Mouse (Mus musculus) liver, embryonic 11.5 days (tissue): ENCODE measurements around the gene Lgr4. TPM values are rescaled to one million over a fixed set of nuclear protein-coding genes. Genes with fewer than 3 reads are reported as not detected.

ENCODE experiments used
- ATAC-seq: fragments of 200-750 bp; cut with Nextera tagmentation; replicated peaks from 2 replicates; pipeline ENCODE4 v1.8.0; 2017; ENCODE audit warnings: moderate number of reproducible peaks, mild to moderate bottlenecking, moderate TSS enrichment, moderate library complexity; ENCODE audit not compliant: low FRiP score
- DNase-seq: peaks from one replicate; pipeline ENCODE4 v3.0.0-alpha.2; 2017; ENCODE audit warnings: low spot score
- H3K27ac ChIP-seq: fragments of 300-500 bp; sonication (generic); 2 replicates; pipeline ENCODE4 v1.5.1; 2014; ENCODE audit warnings: mild to moderate bottlenecking, low read depth, low read length, control low read depth
- H3K27me3 ChIP-seq: fragments of 300-500 bp; sonication (generic); replicated peaks from 2 replicates; pipeline ENCODE4 v1.6.1; 2014; ENCODE audit warnings: low read length, mixed read lengths; ENCODE audit not compliant: control insufficient read depth, insufficient read depth
- H3K36me3 ChIP-seq: fragments of 300-500 bp; sonication (generic); 2 replicates; pipeline ENCODE4 v1.6.1; 2014; ENCODE audit warnings: mild to moderate bottlenecking, low read length, moderate library complexity, mixed read lengths; ENCODE audit not compliant: control insufficient read depth, insufficient read depth
- H3K4me1 ChIP-seq: fragments of 300-500 bp; sonication (generic); replicated peaks from 2 replicates; pipeline ENCODE4 v1.6.1; 2014; ENCODE audit warnings: low read length, mixed read lengths; ENCODE audit not compliant: control insufficient read depth, insufficient read depth
- H3K4me2 ChIP-seq: fragments of 300-500 bp; sonication (generic); 2 replicates; pipeline ENCODE4 v1.6.1; 2014; ENCODE audit warnings: mild to moderate bottlenecking, control low read depth, moderate library complexity
- H3K4me3 ChIP-seq: fragments of 300-500 bp; sonication (generic); 2 replicates; pipeline ENCODE4 v1.5.1; 2014; ENCODE audit warnings: low read depth, low read length, control low read depth
- H3K9ac ChIP-seq: fragments of 300-500 bp; sonication (generic); 2 replicates; pipeline ENCODE4 v1.6.1; 2014; ENCODE audit warnings: low read depth, low read length, control low read depth
- H3K9me3 ChIP-seq: fragments of 300-500 bp; sonication (generic); 2 replicates; pipeline ENCODE4 v1.6.1; 2016; ENCODE audit warnings: low read length, inconsistent platforms, mixed read lengths; ENCODE audit not compliant: control insufficient read depth
- WGBS: fragments of 180-500 bp; shearing (Covaris S2); extraction: QIAGEN DNeasy Blood & Tissue Kit; methylation state at CpG from one replicate; pipeline ENCODE4 v1.1.7; 2014; 5-methylcytosine and 5-hydroxymethylcytosine counted together
- polyA plus RNA-seq: library from polyadenylated mRNA; unstranded; fragments of >200 nt; fragmentation: Nextera tagmentation; extraction: Ambion mirVana; gene quantifications from 2 replicates; pipeline ENCODE4 v1.2.1, GENCODE M21; 2014

Gene Lgr4
- polyA plus RNA-seq, 1 experiment from 2014 or later, result 10.0 TPM

DNA sequence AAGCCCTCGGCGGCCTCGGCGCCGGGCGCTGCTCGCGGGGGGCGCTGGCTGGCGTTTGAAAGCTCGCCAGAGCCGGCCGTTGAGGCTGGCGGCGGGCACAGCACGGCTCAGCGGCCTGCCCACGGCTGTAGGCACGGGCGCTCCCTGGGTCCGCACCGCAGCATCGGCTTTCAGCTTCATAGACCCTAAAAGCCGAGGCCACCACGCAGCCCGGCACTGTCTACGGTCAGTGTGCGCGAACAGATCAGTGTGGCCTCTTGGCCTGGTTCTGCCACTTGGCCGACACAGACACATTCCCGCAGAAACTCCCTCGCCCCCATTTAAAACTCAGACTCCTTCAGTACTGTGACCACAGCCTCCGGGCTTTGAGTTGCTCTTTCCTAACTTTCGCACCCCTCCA is 26.4 kb upstream of the Lgr4 start:
- DNase-seq (no peak), ATAC-seq (peak; percentile 75)
- Histone ChIP-seq H3K36me3 (peaks cover 8% of the 10 kb centered on the region), H3K27me3 (no peaks in the 10 kb centered on the region), H3K4me1 (peaks cover 10% of the 10 kb centered on the region), H3K9ac (peak overlapping the region; percentile 92), H3K9me3 (no peaks in the 10 kb centered on the region), H3K4me3 (peak overlapping the region; percentile 85), H3K27ac (peak overlapping the region; percentile 58), H3K4me2 (peak overlapping the region; percentile 92)
- WGBS, result under 1% methylated on average over 34 of the region's 34 CpGs

DNA sequence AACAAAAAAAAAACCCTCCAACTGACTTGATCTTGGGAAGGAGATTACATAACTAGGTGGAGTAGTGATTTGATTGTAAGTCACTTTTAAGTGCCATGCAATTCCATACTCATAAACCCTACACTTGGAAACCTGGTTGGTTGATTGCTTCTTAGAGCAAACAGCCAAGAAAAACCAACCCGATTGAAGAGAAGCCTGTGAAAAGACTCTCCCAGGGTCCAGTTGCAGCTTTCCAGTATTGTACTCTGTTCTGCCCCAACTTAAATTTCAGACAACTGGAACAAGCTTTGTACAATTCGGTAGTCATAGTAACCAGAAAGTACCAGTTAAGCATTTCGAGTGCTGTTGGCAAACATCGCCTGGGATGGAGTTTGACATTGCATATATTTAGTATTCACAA is 26.0 kb upstream of the Lgr4 start:
- H3K27me3 ChIP-seq, result no peaks in the 10 kb centered on the region
- H3K4me3 ChIP-seq, result peak overlapping the region; percentile 85
- peak overlapping the region; percentile 92 for H3K9ac ChIP-seq
- H3K4me1 ChIP-seq, result peaks cover 10% of the 10 kb centered on the region
- WGBS, result 40% methylated on average over 4 of the region's 4 CpGs
- H3K27ac ChIP-seq, result peak overlapping the region; percentile 58; the same call in 1 of the 2 replicates
- DNase-seq, result no peak
- ATAC-seq, result no peak
- peaks cover 10% of the 10 kb centered on the region for H3K36me3 ChIP-seq
- H3K9me3 ChIP-seq, result no peaks in the 10 kb centered on the region
- peak overlapping the region; percentile 92 for H3K4me2 ChIP-seq

DNA sequence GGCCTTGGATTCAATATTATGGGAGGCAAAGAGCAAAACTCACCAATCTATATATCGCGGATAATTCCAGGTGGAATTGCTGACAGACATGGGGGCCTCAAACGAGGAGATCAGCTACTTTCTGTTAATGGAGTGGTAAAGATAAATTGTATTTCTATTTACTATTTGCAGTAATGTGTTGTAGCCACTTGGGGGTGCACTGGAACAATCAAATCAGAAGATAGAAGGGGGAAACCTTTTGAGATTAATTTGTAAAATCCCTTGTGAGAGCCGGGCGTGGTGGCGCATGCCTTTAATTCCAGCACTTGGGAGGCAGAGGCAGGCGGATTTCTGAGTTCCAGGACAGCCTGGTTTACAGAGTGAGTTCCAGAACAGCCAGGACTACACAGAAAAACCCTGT is 21.1 kb upstream of the Lgr4 start:
- no peak overlapping the region for H3K27ac ChIP-seq
- no peak overlapping the region for H3K9ac ChIP-seq
- peaks cover 10% of the 10 kb centered on the region for H3K4me1 ChIP-seq
- no peak overlapping the region for H3K4me2 ChIP-seq
- ATAC-seq (no peak), DNase-seq (no peak)
- 84% methylated on average over 7 of the region's 7 CpGs for WGBS
- H3K4me3 ChIP-seq, result no peak overlapping the region
- H3K9me3 ChIP-seq, result no peaks in the 10 kb centered on the region
- no peaks in the 10 kb centered on the region for H3K27me3 ChIP-seq
- peaks cover 26% of the 10 kb centered on the region for H3K36me3 ChIP-seq

DNA sequence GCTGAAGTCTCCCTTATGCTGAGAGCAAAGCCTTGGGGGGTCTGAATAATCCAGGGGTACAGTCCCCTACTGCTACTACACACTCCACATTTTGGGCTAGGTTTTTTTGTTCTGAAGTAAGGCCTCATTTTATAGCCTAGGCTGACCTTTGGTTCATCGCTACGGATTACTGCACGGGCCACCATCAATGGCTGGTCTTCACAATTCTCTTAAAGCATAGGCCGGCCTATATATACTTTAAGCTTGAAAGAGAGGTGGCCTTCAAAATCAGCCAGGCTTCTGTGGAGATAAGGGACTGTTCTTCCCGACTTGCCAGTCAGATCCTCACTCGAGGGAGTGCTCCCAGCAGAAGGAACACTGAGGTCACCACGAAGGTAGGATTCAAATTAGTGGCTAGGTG is 14.6 kb upstream of the Lgr4 start:
- H3K9me3 ChIP-seq, result no peaks in the 10 kb centered on the region
- no peak overlapping the region for H3K4me3 ChIP-seq
- no peaks in the 10 kb centered on the region for H3K27me3 ChIP-seq
- no peaks in the 10 kb centered on the region for H3K4me1 ChIP-seq
- WGBS, result 73% methylated on average over 7 of the region's 7 CpGs
- DNase-seq (no peak), ATAC-seq (no peak)
- H3K36me3 ChIP-seq, result peaks cover 8% of the 10 kb centered on the region; the same call in 1 of the 2 replicates
- H3K27ac ChIP-seq, result no peak overlapping the region
- H3K9ac ChIP-seq, result no peak overlapping the region
- no peak overlapping the region for H3K4me2 ChIP-seq

- no peak overlapping the region for H3K9ac ChIP-seq
- H3K27me3 ChIP-seq, result no peaks in the 10 kb centered on the region
- H3K9me3 ChIP-seq, result no peaks in the 10 kb centered on the region
- under 1% methylated on average over 7 of the region's 7 CpGs for WGBS
- ATAC-seq, result peak; percentile 52
- H3K4me2 ChIP-seq, result no peak overlapping the region
- H3K36me3 ChIP-seq, result peaks cover 6% of the 10 kb centered on the region; the same call in 1 of the 2 replicates
- H3K4me1 ChIP-seq, result no peaks in the 10 kb centered on the region
- H3K27ac ChIP-seq, result no peak overlapping the region
- DNase-seq, result peak; percentile 60
- H3K4me3 ChIP-seq, result no peak overlapping the region
Measured at GRCm38 (mm10) chr2:109904171-109904821, 13.2 kb upstream of the Lgr4 start.

DNA sequence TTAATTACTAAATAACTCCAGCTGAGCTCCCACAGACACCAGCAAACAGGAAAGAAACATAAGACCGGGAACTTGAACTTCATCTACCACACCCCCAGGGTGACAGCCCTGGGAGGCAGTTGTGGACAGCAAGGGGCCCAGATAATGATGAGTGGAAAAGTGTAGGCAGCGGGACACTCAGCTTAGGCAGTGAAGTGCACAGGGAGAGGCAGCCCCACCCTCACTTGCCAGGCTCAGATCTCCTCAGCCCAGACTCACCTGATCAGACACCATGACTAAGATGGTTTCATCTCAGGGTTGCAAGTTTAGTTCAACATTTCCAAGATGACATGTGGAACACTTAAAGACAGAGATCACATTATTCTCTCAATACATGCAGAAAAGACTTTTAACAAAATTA is 8.3 kb upstream of the Lgr4 start:
- H3K4me3 ChIP-seq, result no peak overlapping the region
- no peaks in the 10 kb centered on the region for H3K36me3 ChIP-seq
- H3K9ac ChIP-seq, result no peak overlapping the region
- no peak overlapping the region for H3K4me2 ChIP-seq
- peak; percentile 74 for ATAC-seq
- no peaks in the 10 kb centered on the region for H3K4me1 ChIP-seq
- H3K27me3 ChIP-seq, result no peaks in the 10 kb centered on the region
- no peaks in the 10 kb centered on the region for H3K9me3 ChIP-seq
- H3K27ac ChIP-seq, result no peak overlapping the region
- no peak for DNase-seq
- 44% methylated on average over 2 of the region's 2 CpGs for WGBS

- H3K27me3 ChIP-seq, result no peaks in the 10 kb centered on the region
- H3K9ac ChIP-seq, result no peak overlapping the region
- H3K4me1 ChIP-seq, result no peaks in the 10 kb centered on the region; the same call in 1 of the 2 replicates
- DNase-seq (no peak), ATAC-seq (no peak)
- 89% methylated on average over 8 of the region's 8 CpGs for WGBS
- H3K9me3 ChIP-seq, result no peaks in the 10 kb centered on the region
- no peak overlapping the region for H3K27ac ChIP-seq
- no peak overlapping the region for H3K4me2 ChIP-seq
- no peak overlapping the region for H3K4me3 ChIP-seq
- no peaks in the 10 kb centered on the region for H3K36me3 ChIP-seq
Measured at GRCm38 (mm10) chr2:109912216-109912615, 5.2 kb upstream of the Lgr4 start.

- ATAC-seq, result no peak
- Histone ChIP-seq H3K36me3 (no peaks in the 10 kb centered on the region), H3K9ac (no peak overlapping the region), H3K4me1 (no peaks in the 10 kb centered on the region; the same call in 1 of the 2 replicates), H3K27ac (no peak overlapping the region), H3K27me3 (no peaks in the 10 kb centered on the region), H3K4me2 (no peak overlapping the region), H3K4me3 (no peak overlapping the region), H3K9me3 (no peaks in the 10 kb centered on the region)
- WGBS, result 79% methylated on average over 12 of the region's 12 CpGs
- DNase-seq, result no peak
Measured at GRCm38 (mm10) chr2:109912766-109913165, 4.7 kb upstream of the Lgr4 start.

- H3K36me3 ChIP-seq, result no peaks in the 10 kb centered on the region
- WGBS, result 47% methylated on average over 8 of the region's 8 CpGs
- no peak for ATAC-seq
Measured at GRCm38 (mm10) chr2:109913241-109913640, 4.2 kb upstream of the Lgr4 start.

More at GRCm38 (mm10) chr2:109913241-109913640, 4.2 kb upstream of the Lgr4 start:
- Histone ChIP-seq H3K9me3 (no peaks in the 10 kb centered on the region), H3K27me3 (no peaks in the 10 kb centered on the region), H3K9ac (no peak overlapping the region), H3K27ac (no peak overlapping the region), H3K4me2 (no peak overlapping the region), H3K4me1 (no peaks in the 10 kb centered on the region; the same call in 1 of the 2 replicates), H3K4me3 (no peak overlapping the region)
- no peak for DNase-seq
